Mouse (Mus musculus) myocyte (in vitro differentiated cells): ENCODE data around the gene D6Ertd527e.

Experiments used
- CEBPB ChIP-seq: IDR thresholded peaks from 2 replicates; pipeline ENCODE4 v1.6.1; 2011; ENCODE audit warnings: mild to moderate bottlenecking, moderate library complexity; ENCODE audit not compliant: poor library complexity, insufficient read depth, severe bottlenecking
- E2F4 ChIP-seq: IDR thresholded peaks from one replicate; pipeline ENCODE4 v1.6.1; 2011; ENCODE audit warnings: mild to moderate bottlenecking, control low read depth, moderate library complexity; ENCODE audit not compliant: insufficient read depth
- MAX ChIP-seq: IDR thresholded peaks from one replicate; pipeline ENCODE4 v1.6.1; 2011; ENCODE audit warnings: low read depth, mild to moderate bottlenecking, control low read depth
- MYOD1 ChIP-seq, 3 experiments: IDR thresholded peaks; one replicate each; pipeline ENCODE4 v1.6.1; 2011; ENCODE audit warnings: control low read depth in 2 of 3, low read depth in 2 of 3, mild to moderate bottlenecking in 2 of 3, moderate library complexity in 1 of 3; ENCODE audit not compliant: insufficient read length in 2 of 3, control insufficient read depth in 1 of 3
- MYOG ChIP-seq, 3 experiments: IDR thresholded peaks; one replicate each; pipeline ENCODE4 v1.6.1; 2011; ENCODE audit warnings: control low read depth in 2 of 3, low read depth in 2 of 3, mild to moderate bottlenecking in 2 of 3; ENCODE audit not compliant: insufficient read length in 2 of 3, control insufficient read depth in 1 of 3, insufficient read depth in 1 of 3
- POLR2A ChIP-seq: IDR thresholded peaks from one replicate; pipeline ENCODE4 v1.6.1; 2011; ENCODE audit warnings: low read depth, mild to moderate bottlenecking, control low read depth, moderate library complexity; ENCODE audit not compliant: insufficient read length
- POLR2AphosphoS2 ChIP-seq: IDR thresholded peaks from one replicate; pipeline ENCODE4 v1.6.1; 2011; ENCODE audit warnings: low read depth, control low read depth; ENCODE audit not compliant: insufficient read length
- REST ChIP-seq: IDR thresholded peaks from one replicate; pipeline ENCODE4 v1.6.1; 2011; ENCODE audit warnings: mild to moderate bottlenecking, control low read depth, moderate library complexity; ENCODE audit not compliant: insufficient read depth, insufficient read length
- SRF ChIP-seq: IDR thresholded peaks from one replicate; pipeline ENCODE4 v1.6.1; 2011; ENCODE audit warnings: low read depth; ENCODE audit not compliant: control insufficient read depth, insufficient read length
- TCF12 ChIP-seq: IDR thresholded peaks from one replicate; pipeline ENCODE4 v1.6.1; 2011; ENCODE audit warnings: mild to moderate bottlenecking, control low read depth; ENCODE audit not compliant: poor library complexity, insufficient read depth, severe bottlenecking
- TCF3 ChIP-seq: IDR thresholded peaks from one replicate; pipeline ENCODE4 v1.6.1; 2011; ENCODE audit warnings: low read depth, control low read depth; ENCODE audit not compliant: insufficient read length
- USF1 ChIP-seq: IDR thresholded peaks from one replicate; pipeline ENCODE4 v1.6.1; 2011; ENCODE audit warnings: low read depth, mild to moderate bottlenecking, control low read depth, moderate library complexity

GRCm38 (mm10) chr6:87120661-87121060 lies 16.1 kb downstream of the D6Ertd527e start:
- TF ChIP-seq POLR2A = no peak
- no peak for TF ChIP-seq MAX
- TF ChIP-seq MYOG (IDR thresholded peaks at IDR 0.05; ENCODE audit: control insufficient read depth in 1 of 3, insufficient read depth in 1 of 3, insufficient read length in 2 of 3, low read depth in 2 of 3) = no peak
- no peak for TF ChIP-seq USF1
- no peak for TF ChIP-seq SRF
- no peak for TF ChIP-seq POLR2AphosphoS2
- TF ChIP-seq REST = no peak
- no peak for TF ChIP-seq E2F4
- TF ChIP-seq TCF3 = no peak
- no peak for TF ChIP-seq TCF12
- TF ChIP-seq CEBPB = no peak
- TF ChIP-seq MYOD1 (IDR thresholded peaks at IDR 0.05; ENCODE audit: control insufficient read depth in 1 of 3, insufficient read length in 2 of 3, low read depth in 2 of 3) = no peak
